Mouse (Mus musculus) limb, embryonic 14.5 days (tissue): ENCODE measurements around the gene Kif26a. TPM values are rescaled to one million over a fixed set of nuclear protein-coding genes. Genes with fewer than 3 reads are reported as not detected.

Source experiments
- ATAC-seq: fragments of 200-750 bp; cut with Nextera tagmentation; 2 replicates; pipeline ENCODE4 v1.8.0; 2017; ENCODE audit warnings: low read depth, moderate number of reproducible peaks, moderate TSS enrichment; ENCODE audit not compliant: low FRiP score
- DNase-seq: peaks from one replicate; pipeline ENCODE4 v3.0.0-alpha.2; 2015; ENCODE audit warnings: low spot score
- H3K27ac ChIP-seq: fragments of 300-500 bp; sonication (generic); replicated peaks from 2 replicates; pipeline ENCODE4 v1.5.1; 2014; ENCODE audit warnings: low read depth, mild to moderate bottlenecking, low read length, moderate library complexity, mixed read lengths
- H3K27me3 ChIP-seq: fragments of 300-500 bp; sonication (generic); 2 replicates; pipeline ENCODE4 v1.6.1; 2014; ENCODE audit warnings: low read length, mixed read lengths; ENCODE audit not compliant: control insufficient read depth, insufficient read depth
- H3K36me3 ChIP-seq: fragments of 300-500 bp; sonication (generic); 2 replicates; pipeline ENCODE4 v1.6.1; 2014; ENCODE audit warnings: mild to moderate bottlenecking, low read length, moderate library complexity, mixed read lengths; ENCODE audit not compliant: control insufficient read depth, insufficient read depth
- H3K4me1 ChIP-seq: fragments of 300-500 bp; sonication (generic); 2 replicates; pipeline ENCODE4 v1.6.1; 2014; ENCODE audit warnings: antibody characterized with exemption, low read length, mixed read lengths; ENCODE audit not compliant: control insufficient read depth, insufficient read depth
- H3K4me2 ChIP-seq: fragments of 300-500 bp; sonication (generic); replicated peaks from 2 replicates; pipeline ENCODE4 v1.6.1; 2014; ENCODE audit warnings: low read depth, mild to moderate bottlenecking, low read length, moderate library complexity; ENCODE audit not compliant: severe bottlenecking
- H3K4me3 ChIP-seq: fragments of 300-500 bp; sonication (generic); replicated peaks from 2 replicates; pipeline ENCODE4 v1.5.1; 2014; ENCODE audit warnings: low read length
- H3K9ac ChIP-seq: fragments of 300-500 bp; sonication (generic); 2 replicates; pipeline ENCODE4 v1.6.1; 2014; ENCODE audit warnings: mild to moderate bottlenecking, low read depth, low read length, moderate library complexity; ENCODE audit not compliant: severe bottlenecking
- H3K9me3 ChIP-seq: fragments of 300-500 bp; sonication (generic); 2 replicates; pipeline ENCODE4 v1.6.1; 2016; ENCODE audit warnings: low read length; ENCODE audit not compliant: control insufficient read depth
- POLR2A ChIP-seq: fragments of 200-500 bp; IDR thresholded peaks from 2 replicates; pipeline ENCODE4 v1.8.0; 2012; ENCODE audit warnings: inconsistent platforms, mild to moderate bottlenecking, moderate library complexity, borderline replicate concordance; ENCODE audit not compliant: insufficient read depth, insufficient read length; ENCODE audit errors: extremely low read depth
- WGBS: fragments of 180-500 bp; shearing (Covaris S2); extraction: QIAGEN DNeasy Blood & Tissue Kit; methylation state at CpG from one replicate; pipeline ENCODE4 v1.1.7; 2014; 5-methylcytosine and 5-hydroxymethylcytosine counted together
- polyA plus RNA-seq, 2 experiments: library from polyadenylated mRNA; depleted of rRNA in 1 of 2; stranded (reverse) in 1 of 2; unstranded in 1 of 2; fragments of >200 nt; fragmentation: Nextera tagmentation in 1 of 2; extraction: Ambion mirVana in 1 of 2; gene quantifications; 2 replicates each; pipeline versions ENCODE4 v1.2.1 to v1.2.3; 2012 to 2014

The Kif26a gene
- polyA plus RNA-seq, 2 experiments, result 6.2 to 21.6 TPM

- peaks cover 14% of the 10 kb centered on the region for H3K4me1 ChIP-seq
- no peak overlapping the region for H3K27ac ChIP-seq
- ATAC-seq (no peak), DNase-seq (no peak)
- no peak overlapping the region for H3K9ac ChIP-seq
- no peak for TF ChIP-seq POLR2A
- H3K4me2 ChIP-seq, result no peak overlapping the region
- H3K9me3 ChIP-seq, result no peaks in the 10 kb centered on the region
- H3K4me3 ChIP-seq, result no peak overlapping the region
- H3K36me3 ChIP-seq, result no peaks in the 10 kb centered on the region
- WGBS, result 46% methylated on average over 3 of the region's 3 CpGs
- H3K27me3 ChIP-seq, result no peaks in the 10 kb centered on the region
These were observed 53.4 kb downstream of the Kif26a start for GRCm38 (mm10) chr12:112199363-112199762.

DNA sequence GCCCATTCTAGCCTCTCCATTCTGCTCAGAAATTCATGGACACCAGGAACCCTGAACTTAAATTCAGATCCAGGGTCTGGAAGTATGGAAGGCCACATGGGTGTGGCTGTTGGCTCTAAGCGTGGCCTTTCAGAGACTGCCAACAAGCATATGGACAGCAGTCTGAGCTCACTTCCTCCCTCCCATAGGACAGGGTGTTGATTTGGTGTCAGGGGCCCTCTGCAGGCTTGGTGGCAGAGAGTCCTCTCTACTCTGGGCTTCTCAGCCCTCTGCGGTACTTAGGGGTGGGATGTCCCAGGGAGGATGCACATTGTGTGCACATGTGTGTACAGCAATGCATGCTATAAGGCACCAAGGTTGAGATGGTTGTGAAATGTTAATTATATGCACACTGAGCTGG is 54.0 kb downstream of the Kif26a start:
- peaks cover 10% of the 10 kb centered on the region for H3K4me1 ChIP-seq
- H3K36me3 ChIP-seq, result no peaks in the 10 kb centered on the region
- no peak overlapping the region for H3K4me3 ChIP-seq
- no peak for TF ChIP-seq POLR2A
- no peaks in the 10 kb centered on the region for H3K27me3 ChIP-seq
- no peak overlapping the region for H3K4me2 ChIP-seq
- 63% methylated on average over 2 of the region's 2 CpGs for WGBS
- no peak overlapping the region for H3K27ac ChIP-seq
- peak overlapping the region; percentile 16; the same call in 1 of the 2 replicates for H3K9ac ChIP-seq
- DNase-seq, result no peak
- no peaks in the 10 kb centered on the region for H3K9me3 ChIP-seq
- no peak for ATAC-seq

DNA sequence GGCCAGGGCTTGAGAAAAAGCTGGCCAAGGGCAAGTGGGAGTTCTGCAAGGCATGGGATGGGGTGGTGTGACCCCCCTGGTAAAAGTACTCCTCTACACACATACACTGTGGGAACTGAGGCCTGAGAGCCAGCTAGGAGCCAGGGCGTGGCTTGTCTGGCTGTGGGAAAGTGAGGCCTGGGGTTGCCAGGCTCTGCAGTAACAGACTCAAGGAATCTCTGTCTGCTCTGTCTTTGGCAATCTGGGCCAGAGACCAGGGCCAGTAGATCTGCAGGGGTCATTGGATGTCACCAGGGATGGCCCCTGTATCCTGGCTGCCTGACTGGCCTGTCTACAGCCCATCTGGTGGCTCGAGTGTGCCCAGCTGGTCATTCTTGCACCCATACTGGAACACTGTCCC is 61.2 kb downstream of the Kif26a start:
- no peak for ATAC-seq
- no peak overlapping the region for H3K4me2 ChIP-seq
- WGBS, result 85% methylated on average over 2 of the region's 2 CpGs
- TF ChIP-seq POLR2A, result no peak
- H3K4me1 ChIP-seq, result peaks cover 16% of the 10 kb centered on the region
- no peak overlapping the region for H3K4me3 ChIP-seq
- H3K36me3 ChIP-seq, result no peaks in the 10 kb centered on the region
- DNase-seq, result no peak
- no peak overlapping the region for H3K9ac ChIP-seq
- H3K27me3 ChIP-seq, result no peaks in the 10 kb centered on the region
- H3K27ac ChIP-seq, result no peak overlapping the region
- no peaks in the 10 kb centered on the region for H3K9me3 ChIP-seq

DNA sequence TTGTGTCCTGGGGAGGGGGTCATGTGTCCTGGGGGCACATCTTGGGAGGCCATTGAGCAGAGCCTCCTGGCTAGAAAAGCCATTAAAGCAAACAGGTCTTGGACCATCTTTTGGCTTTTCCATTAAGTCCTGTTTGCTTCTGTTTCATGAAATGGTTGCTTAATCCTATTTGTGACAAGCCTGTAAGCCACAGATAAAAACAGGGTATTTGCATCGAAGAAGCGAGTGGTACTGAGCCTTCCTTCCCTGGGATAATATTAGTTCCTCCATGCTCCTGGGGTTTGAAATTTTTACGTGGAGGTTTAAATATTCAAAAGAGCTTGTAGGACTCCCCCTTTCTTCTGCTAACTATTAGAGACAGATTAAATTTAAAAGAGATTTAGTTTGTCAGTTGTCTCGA is 61.7 kb downstream of the Kif26a start:
- peaks cover 16% of the 10 kb centered on the region for H3K4me1 ChIP-seq
- 68% methylated on average over 4 of the region's 4 CpGs for WGBS
- ATAC-seq (no peak), DNase-seq (no peak)
- no peaks in the 10 kb centered on the region for H3K36me3 ChIP-seq
- H3K4me2 ChIP-seq, result no peak overlapping the region
- H3K9ac ChIP-seq, result no peak overlapping the region
- TF ChIP-seq POLR2A, result no peak
- H3K9me3 ChIP-seq, result no peaks in the 10 kb centered on the region
- no peak overlapping the region for H3K27ac ChIP-seq
- H3K4me3 ChIP-seq, result no peak overlapping the region
- no peaks in the 10 kb centered on the region for H3K27me3 ChIP-seq

- Histone ChIP-seq H3K27me3 (no peaks in the 10 kb centered on the region), H3K9me3 (no peaks in the 10 kb centered on the region), H3K27ac (no peak overlapping the region), H3K4me1 (peaks cover 20% of the 10 kb centered on the region), H3K9ac (no peak overlapping the region), H3K4me3 (no peak overlapping the region), H3K36me3 (no peaks in the 10 kb centered on the region), H3K4me2 (no peak overlapping the region)
- ATAC-seq (peak; percentile 90), DNase-seq (peak; percentile 83)
- no peak for TF ChIP-seq POLR2A
- WGBS, result 12% methylated on average over 9 of the region's 13 CpGs
These were observed 64.6 kb downstream of the Kif26a start for GRCm38 (mm10) chr12:112210622-112211021.

DNA sequence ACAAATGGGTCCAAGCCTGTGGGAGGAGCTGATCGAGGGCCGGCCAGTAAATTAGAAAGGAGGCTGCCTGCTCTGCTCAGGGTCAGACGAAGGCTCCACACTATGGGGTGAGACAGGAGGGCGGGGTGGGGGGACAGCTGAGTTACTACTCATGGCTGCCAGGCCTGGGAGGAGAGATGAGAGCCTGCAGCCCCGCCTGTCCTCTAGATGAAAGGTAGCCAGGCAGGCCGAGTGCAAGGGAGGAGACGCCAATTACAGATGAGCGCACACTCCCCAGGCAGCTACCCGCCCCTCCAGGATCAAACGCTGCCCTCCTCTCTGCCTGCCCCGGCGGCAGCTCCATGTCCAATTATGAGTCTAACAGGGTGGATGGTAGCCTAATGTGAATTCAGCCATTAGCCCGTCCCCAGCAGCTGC is 68.4 kb downstream of the Kif26a start:
- Histone ChIP-seq H3K36me3 (no peaks in the 10 kb centered on the region), H3K4me2 (no peak overlapping the region), H3K9me3 (no peaks in the 10 kb centered on the region), H3K4me1 (peaks cover 16% of the 10 kb centered on the region), H3K4me3 (no peak overlapping the region), H3K27ac (no peak overlapping the region), H3K27me3 (no peaks in the 10 kb centered on the region), H3K9ac (no peak overlapping the region)
- ATAC-seq, result no peak
- no peak for DNase-seq
- no peak for TF ChIP-seq POLR2A
- WGBS, result 11% methylated on average over 12 of the region's 13 CpGs
